Mouse (Mus musculus) forebrain, embryonic 10.5 days (tissue): ENCODE data around the gene Ankrd11. TPM values are rescaled to one million over a fixed set of nuclear protein-coding genes. Genes with fewer than 3 reads are reported as not detected.

ENCODE experiments used
- DNase-seq: peaks from one replicate; pipeline ENCODE4 v3.0.0-alpha.2; 2017; ENCODE audit warnings: low spot score; ENCODE audit errors: extremely low spot score
- H3K27ac ChIP-seq: fragments of 300-500 bp; sonication (generic); 2 replicates; pipeline ENCODE4 v1.5.1; 2016; ENCODE audit warnings: mild to moderate bottlenecking
- H3K27me3 ChIP-seq: fragments of 300-500 bp; sonication (generic); 2 replicates; pipeline ENCODE4 v1.6.1; 2016; ENCODE audit warnings: mild to moderate bottlenecking; ENCODE audit not compliant: poor library complexity, severe bottlenecking
- H3K36me3 ChIP-seq: fragments of 300-500 bp; sonication (generic); replicated peaks from 2 replicates; pipeline ENCODE4 v1.6.1; 2016; ENCODE audit warnings: mild to moderate bottlenecking, moderate library complexity
- H3K4me1 ChIP-seq: fragments of 300-500 bp; sonication (generic); 2 replicates; pipeline ENCODE4 v1.6.1; 2016
- H3K4me3 ChIP-seq: fragments of 300-500 bp; sonication (generic); 2 replicates; pipeline ENCODE4 v1.5.1; 2016; ENCODE audit warnings: mild to moderate bottlenecking, moderate library complexity
- H3K9me3 ChIP-seq: fragments of 300-500 bp; sonication (generic); 2 replicates; pipeline ENCODE4 v1.6.1; 2016; ENCODE audit warnings: mild to moderate bottlenecking, moderate library complexity
- WGBS: fragments of 180-500 bp; shearing (Covaris S2); methylation state at CpG from one replicate; pipeline ENCODE4 v1.1.7; 2016; 5-methylcytosine and 5-hydroxymethylcytosine counted together
- polyA plus RNA-seq: library from polyadenylated mRNA; unstranded; fragments of >200 nt; fragmentation: Nextera tagmentation; extraction: Ambion mirVana; gene quantifications from 2 replicates; pipeline ENCODE4 v1.2.1, GENCODE M21; 2016

The Ankrd11 gene
- 33.4 and 33.8 TPM in 2 replicates for polyA plus RNA-seq

GRCm38 (mm10) chr8:123042158-123042973 is at the start of gene Ankrd11:
Gene Ankrd11, minus strand, starts transcription at chr8:123042277.
- H3K4me3 ChIP-seq = peak within 1 kb of the TSS; percentile 100
- peaks cover 16% of the 10 kb centered on the region for H3K36me3 ChIP-seq
- DNase-seq = peak; percentile 100
- WGBS = under 1% methylated on average over 91 of the region's 91 CpGs
- no peaks in the 10 kb centered on the region for H3K27me3 ChIP-seq
- no peaks in the 10 kb centered on the region for H3K9me3 ChIP-seq
- peaks cover 45% of the 10 kb centered on the region for H3K4me1 ChIP-seq
- peak within 1 kb of the TSS; percentile 99 for H3K27ac ChIP-seq

GRCm38 (mm10) chr8:123087289-123087688 is 45.2 kb upstream of the Ankrd11 start:
- Histone ChIP-seq H3K36me3 (peaks cover 100% of the 10 kb centered on the region), H3K4me3 (no peak overlapping the region), H3K9me3 (no peaks in the 10 kb centered on the region), H3K27me3 (no peaks in the 10 kb centered on the region), H3K27ac (no peak overlapping the region), H3K4me1 (peaks cover 8% of the 10 kb centered on the region; the same call in 1 of the 2 replicates)
- 91% methylated on average over 9 of the region's 9 CpGs for WGBS
- no peak for DNase-seq

- Histone ChIP-seq H3K4me1 (no peaks in the 10 kb centered on the region), H3K9me3 (no peaks in the 10 kb centered on the region), H3K4me3 (no peak overlapping the region), H3K27ac (no peak overlapping the region), H3K36me3 (peaks cover 100% of the 10 kb centered on the region), H3K27me3 (no peaks in the 10 kb centered on the region)
- 93% methylated on average over 12 of the region's 12 CpGs for WGBS
- DNase-seq = no peak
Measured at GRCm38 (mm10) chr8:123083610-123084009, 41.5 kb upstream of the Ankrd11 start.

- H3K36me3 ChIP-seq = peaks cover 99% of the 10 kb centered on the region
- no peak for DNase-seq
- WGBS = 85% methylated on average over 6 of the region's 6 CpGs
- H3K27ac ChIP-seq = no peak overlapping the region
- no peak overlapping the region for H3K4me3 ChIP-seq
- no peaks in the 10 kb centered on the region for H3K9me3 ChIP-seq
- H3K27me3 ChIP-seq = no peaks in the 10 kb centered on the region
- no peaks in the 10 kb centered on the region for H3K4me1 ChIP-seq
Measured at GRCm38 (mm10) chr8:123082993-123083392, 40.9 kb upstream of the Ankrd11 start.

- Histone ChIP-seq H3K4me3 (no peak overlapping the region), H3K27ac (no peak overlapping the region), H3K36me3 (peaks cover 99% of the 10 kb centered on the region), H3K4me1 (no peaks in the 10 kb centered on the region), H3K9me3 (no peaks in the 10 kb centered on the region), H3K27me3 (no peaks in the 10 kb centered on the region)
- 93% methylated on average over 6 of the region's 6 CpGs for WGBS
- DNase-seq = no peak
Measured at GRCm38 (mm10) chr8:123077213-123077612, 35.1 kb upstream of the Ankrd11 start.

- DNase-seq = no peak
- 91% methylated on average over 4 of the region's 4 CpGs for WGBS
- Histone ChIP-seq H3K27ac (no peak overlapping the region), H3K4me1 (peaks cover 14% of the 10 kb centered on the region), H3K9me3 (no peaks in the 10 kb centered on the region), H3K4me3 (no peak overlapping the region), H3K27me3 (no peaks in the 10 kb centered on the region), H3K36me3 (peaks cover 86% of the 10 kb centered on the region)
Measured at GRCm38 (mm10) chr8:123071176-123071575, 29.1 kb upstream of the Ankrd11 start.

GRCm38 (mm10) chr8:123066101-123066683 is 24.1 kb upstream of the Ankrd11 start:
- DNase-seq = no peak
- Histone ChIP-seq H3K4me3 (peak overlapping the region; percentile 84), H3K9me3 (no peaks in the 10 kb centered on the region), H3K27me3 (no peaks in the 10 kb centered on the region), H3K36me3 (peaks cover 37% of the 10 kb centered on the region), H3K27ac (peak overlapping the region; percentile 99), H3K4me1 (peaks cover 26% of the 10 kb centered on the region)
- WGBS = 41% methylated on average over 7 of the region's 7 CpGs

- Histone ChIP-seq H3K4me1 (peaks cover 26% of the 10 kb centered on the region), H3K36me3 (peaks cover 31% of the 10 kb centered on the region), H3K9me3 (no peaks in the 10 kb centered on the region), H3K4me3 (peak overlapping the region; percentile 84), H3K27ac (peak overlapping the region; percentile 99), H3K27me3 (no peaks in the 10 kb centered on the region)
- DNase-seq = peak; percentile 94
- WGBS = under 1% methylated on average over 84 of the region's 84 CpGs
Measured at GRCm38 (mm10) chr8:123065214-123066100, 23.4 kb upstream of the Ankrd11 start.

GRCm38 (mm10) chr8:123064809-123065213 is 22.7 kb upstream of the Ankrd11 start:
- Histone ChIP-seq H3K9me3 (no peaks in the 10 kb centered on the region), H3K4me3 (peak overlapping the region; percentile 84), H3K27me3 (no peaks in the 10 kb centered on the region), H3K27ac (peak overlapping the region; percentile 99), H3K36me3 (peaks cover 25% of the 10 kb centered on the region), H3K4me1 (peaks cover 26% of the 10 kb centered on the region)
- 4% methylated on average over 14 of the region's 14 CpGs for WGBS
- DNase-seq = no peak

GRCm38 (mm10) chr8:123064072-123064471 is 22.0 kb upstream of the Ankrd11 start:
- no peak for DNase-seq
- H3K4me1 ChIP-seq = peaks cover 26% of the 10 kb centered on the region
- WGBS = 94% methylated on average over 4 of the region's 4 CpGs
- peaks cover 21% of the 10 kb centered on the region for H3K36me3 ChIP-seq
- no peaks in the 10 kb centered on the region for H3K27me3 ChIP-seq
- H3K27ac ChIP-seq = peak overlapping the region; percentile 99; the same call in 1 of the 2 replicates
- H3K9me3 ChIP-seq = no peaks in the 10 kb centered on the region
- H3K4me3 ChIP-seq = peak overlapping the region; percentile 84

GRCm38 (mm10) chr8:123062721-123063120 is 20.6 kb upstream of the Ankrd11 start, which contains the start of gene Spg7:
Gene Spg7, plus strand, starts transcription at chr8:123062942.
- Histone ChIP-seq H3K4me1 (peaks cover 26% of the 10 kb centered on the region), H3K36me3 (peaks cover 11% of the 10 kb centered on the region), H3K4me3 (no peak within 1 kb of the TSS), H3K27me3 (no peaks in the 10 kb centered on the region), H3K9me3 (no peaks in the 10 kb centered on the region), H3K27ac (no peak within 1 kb of the TSS)
- no peak for DNase-seq
- 77% methylated on average over 7 of the region's 7 CpGs for WGBS

GRCm38 (mm10) chr8:123051458-123051857 is 9.4 kb upstream of the Ankrd11 start:
- DNase-seq = no peak
- WGBS = 84% methylated on average over 5 of the region's 5 CpGs
- no peaks in the 10 kb centered on the region for H3K27me3 ChIP-seq
- H3K4me3 ChIP-seq = no peak overlapping the region
- H3K27ac ChIP-seq = no peak overlapping the region
- H3K4me1 ChIP-seq = no peaks in the 10 kb centered on the region
- H3K36me3 ChIP-seq = no peaks in the 10 kb centered on the region
- no peaks in the 10 kb centered on the region for H3K9me3 ChIP-seq
